Mouse (Mus musculus): ENCODE measurements around the gene Inhbe.

Inhbe gene

DNA sequence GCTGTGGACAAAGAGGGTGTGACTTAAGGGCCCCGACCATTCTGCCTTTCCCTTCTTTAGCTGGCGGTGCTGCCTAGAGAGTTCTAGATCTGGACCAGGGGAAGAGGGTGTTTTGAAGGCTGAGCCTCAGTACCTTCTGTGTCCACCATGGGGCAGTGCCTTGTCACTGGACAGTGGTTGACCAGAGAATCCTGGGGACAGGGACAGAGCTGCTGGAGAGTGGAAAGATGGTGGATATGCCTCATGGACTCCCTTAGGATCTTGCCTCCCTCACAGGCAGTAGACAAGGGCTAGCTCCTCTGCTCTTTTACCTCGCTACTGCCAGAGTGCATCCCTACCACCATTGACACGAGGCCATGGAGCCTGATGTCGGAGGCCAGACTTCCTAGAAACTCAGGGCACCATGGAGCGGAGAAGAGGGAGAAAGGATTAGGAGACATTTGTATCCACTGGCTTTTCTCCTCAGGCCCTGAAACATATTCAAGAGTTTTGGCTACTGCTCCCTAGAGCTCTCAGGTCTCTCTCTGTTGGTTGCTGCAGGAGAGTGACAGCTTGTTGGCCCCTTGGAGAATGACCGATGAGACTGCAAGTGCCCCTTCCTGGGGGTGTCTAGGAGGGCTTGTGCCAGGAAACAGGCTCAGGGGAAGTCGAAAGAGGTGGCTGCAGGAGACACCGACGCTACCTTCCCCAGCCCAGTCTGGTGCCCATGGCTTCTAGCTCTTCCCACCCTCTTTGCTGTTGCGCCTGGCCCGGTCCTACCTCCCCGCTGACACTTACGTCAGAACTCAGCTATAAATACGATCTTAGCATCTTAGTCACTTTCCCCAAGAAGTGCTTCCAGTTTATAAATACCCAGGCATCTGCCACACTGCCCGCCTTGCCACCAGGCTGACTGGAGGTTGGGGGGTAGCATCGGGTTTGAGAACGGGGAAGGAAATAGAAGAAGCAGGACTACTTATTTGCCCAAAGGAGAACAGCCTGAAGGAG is at the start of gene Inhbe:
Gene Inhbe, minus strand, starts transcription at position 503 of the 987 bp plus-strand sequence.
- DNase-seq (ENCODE audit: low spot score) = no peak

DNA sequence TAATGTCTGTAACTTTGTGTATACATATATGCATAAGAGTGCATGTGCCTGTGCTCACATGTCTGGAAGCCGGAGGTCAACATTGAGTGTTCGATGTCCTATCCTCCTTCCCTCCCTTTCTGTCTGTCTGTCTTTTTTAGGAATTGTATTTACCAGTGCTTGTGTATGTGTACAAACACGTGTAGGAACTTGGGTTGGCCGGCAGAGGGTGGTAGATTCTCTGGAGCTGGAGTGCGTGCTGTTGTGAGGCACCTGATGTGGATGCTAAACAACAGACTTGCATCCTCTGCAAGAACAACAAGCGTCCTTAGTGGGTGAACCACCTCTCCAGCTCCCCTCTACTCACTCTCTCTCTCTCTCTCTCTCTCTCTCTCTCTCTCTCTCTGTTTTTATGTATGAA is 37.6 kb upstream of the Inhbe start:
- no peak for DNase-seq (ENCODE audit: low spot score)

DNA sequence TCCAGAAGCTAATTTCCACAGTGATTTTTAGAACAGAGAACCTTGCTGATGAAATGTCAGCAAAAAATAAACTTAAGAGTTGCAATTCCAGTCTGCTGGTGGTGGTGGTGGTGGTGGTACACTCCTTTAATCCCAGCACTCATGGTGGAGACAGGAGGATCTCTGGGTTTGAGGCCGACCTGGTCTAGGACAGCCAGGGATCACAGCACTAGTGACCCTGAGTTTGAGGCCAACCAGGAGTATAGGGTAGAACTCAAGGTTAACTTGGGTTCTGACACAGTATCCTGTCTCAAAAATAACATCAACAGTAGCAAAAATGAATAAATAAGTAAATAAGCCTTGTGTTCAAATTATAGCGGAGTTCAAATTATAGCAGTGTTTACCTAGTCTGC is 27.5 kb upstream of the Inhbe start:
- DNase-seq (ENCODE audit: low spot score) = no peak

DNA sequence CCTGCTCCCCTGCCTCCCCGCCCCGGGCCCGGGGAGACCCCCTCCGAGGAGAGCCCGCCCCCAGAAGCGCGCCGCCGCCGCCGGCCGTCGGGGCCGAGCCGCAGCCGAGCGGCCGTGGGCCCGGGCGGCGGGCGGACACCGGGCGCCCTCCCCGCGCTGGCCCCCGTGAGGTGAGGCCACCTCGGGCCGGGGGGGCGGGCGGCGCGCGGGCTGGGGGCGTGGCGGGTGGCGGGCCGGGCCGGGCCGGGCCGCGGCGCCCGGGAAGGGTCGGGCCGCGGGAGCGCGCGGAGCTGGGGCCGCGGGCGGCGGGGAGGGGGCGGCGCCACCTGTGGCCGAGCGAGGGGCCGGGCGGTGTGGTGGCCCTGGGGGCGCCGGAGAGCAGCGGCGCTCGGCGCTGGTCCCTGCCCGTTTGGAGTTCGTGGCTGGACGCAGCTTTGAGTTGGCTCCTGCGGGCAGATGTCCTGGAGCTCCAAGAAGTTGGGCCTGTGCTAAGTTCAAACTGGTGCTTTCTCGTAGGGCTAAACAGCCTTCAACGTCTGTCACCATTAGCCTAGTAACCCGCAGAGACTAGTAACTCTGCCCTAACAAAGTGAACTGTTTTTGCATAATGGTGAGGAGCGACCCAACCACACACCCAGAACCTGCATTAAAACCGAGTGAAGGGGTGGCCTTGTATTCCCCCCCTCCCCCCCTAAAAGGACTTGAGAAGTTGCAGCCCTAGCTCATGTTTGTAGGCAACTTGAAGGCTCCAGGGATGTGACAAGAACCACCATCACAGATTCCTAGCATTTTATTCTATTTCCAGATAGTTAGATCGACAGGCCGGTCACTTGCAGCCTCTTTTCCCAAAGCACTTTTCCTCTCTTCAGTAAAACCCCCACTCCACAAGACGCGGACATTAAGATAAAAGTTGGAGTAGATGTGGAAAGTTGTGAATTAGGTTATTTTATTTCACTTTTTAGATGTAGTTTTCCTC is 26.8 kb upstream of the Inhbe start:
- DNase-seq (ENCODE audit: low spot score) = peak; percentile 18

DNA sequence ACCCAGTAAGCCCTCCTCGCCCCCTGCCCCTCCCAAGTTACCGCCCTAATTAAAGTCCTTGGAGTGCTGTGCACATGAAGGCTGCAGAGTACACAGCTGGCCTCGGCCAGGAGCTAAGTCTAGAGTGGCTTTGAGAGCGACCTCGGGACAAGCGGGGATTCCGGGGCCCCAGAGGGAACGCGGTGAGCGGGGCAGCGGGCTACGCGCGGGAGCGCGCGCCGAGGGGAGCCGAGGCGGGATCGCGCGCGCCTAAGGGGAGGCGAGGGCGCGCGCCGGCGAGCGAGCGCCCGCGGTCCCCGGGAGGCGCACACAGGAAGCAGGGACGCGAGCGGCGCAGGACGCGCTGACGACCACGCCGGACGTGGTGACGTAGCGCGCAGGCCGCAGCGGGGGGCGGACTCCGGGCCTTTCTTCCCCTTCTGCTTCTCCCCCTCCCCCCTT is 26.1 kb upstream of the Inhbe start, which contains the start of gene R3hdm2:
Gene R3hdm2, plus strand, starts transcription at position 77 of the 441 bp plus-strand sequence.
- DNase-seq (ENCODE audit: low spot score) = peak; percentile 66

DNA sequence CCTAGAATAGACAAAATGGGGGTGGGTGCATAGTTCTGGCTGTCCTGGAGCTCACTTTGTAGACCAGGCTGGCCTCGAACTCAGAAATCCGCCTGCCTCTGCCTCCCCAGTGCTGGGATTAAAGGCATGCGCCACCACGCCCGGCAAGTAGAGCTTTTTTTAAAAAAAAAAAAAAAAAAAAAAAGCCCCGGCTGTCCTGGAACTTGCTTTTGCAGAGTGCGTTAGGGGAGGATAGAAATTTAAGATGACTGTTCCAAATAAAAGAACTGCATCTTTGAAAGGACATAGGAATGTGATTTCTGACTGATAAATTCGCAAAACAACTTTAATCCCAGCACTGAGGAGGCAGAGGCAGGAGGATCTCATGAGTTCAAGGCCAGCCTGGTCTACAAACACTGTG is 25.4 kb upstream of the Inhbe start:
- no peak for DNase-seq (ENCODE audit: low spot score)

DNA sequence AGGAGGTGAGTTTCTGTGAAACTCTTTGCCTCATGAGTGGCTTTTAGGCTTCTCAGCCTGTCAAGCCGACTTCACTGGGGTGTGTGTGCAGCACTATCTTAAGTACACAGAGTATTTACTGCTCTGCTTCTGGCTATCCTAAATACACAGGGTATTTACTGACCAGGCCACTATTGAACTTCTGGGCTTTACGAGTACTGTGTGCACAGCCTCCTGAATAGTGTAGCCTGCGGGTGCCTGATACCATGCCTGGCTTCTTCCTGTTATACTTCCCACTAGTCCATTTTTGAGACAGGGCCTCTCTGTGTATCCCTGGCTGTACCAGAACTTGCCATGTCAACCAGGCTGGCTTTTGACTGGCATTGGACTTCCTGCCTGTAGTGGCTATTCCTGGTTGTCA is 23.5 kb upstream of the Inhbe start:
- DNase-seq (ENCODE audit: low spot score) = no peak

DNA sequence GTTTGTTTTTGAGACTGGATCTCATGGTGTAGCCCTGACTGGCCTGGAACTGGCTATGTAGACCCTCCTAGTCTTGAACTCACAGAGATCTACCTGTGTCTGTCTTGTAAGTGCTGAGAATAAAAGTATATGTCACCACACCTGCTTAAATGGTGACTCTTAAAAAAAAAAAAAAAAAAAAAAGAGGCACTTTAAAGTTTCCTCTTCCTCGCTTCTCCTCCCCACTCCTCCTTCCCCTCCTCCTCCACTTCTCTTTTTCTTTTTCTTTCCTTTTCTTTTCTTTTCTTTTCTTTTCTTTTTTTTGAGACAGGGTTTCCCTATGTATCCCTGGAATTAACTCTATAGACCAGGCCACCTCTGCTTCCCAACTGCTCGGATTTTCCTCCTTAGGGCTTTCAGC is 16.8 kb upstream of the Inhbe start:
- no peak for DNase-seq (ENCODE audit: low spot score)

DNA sequence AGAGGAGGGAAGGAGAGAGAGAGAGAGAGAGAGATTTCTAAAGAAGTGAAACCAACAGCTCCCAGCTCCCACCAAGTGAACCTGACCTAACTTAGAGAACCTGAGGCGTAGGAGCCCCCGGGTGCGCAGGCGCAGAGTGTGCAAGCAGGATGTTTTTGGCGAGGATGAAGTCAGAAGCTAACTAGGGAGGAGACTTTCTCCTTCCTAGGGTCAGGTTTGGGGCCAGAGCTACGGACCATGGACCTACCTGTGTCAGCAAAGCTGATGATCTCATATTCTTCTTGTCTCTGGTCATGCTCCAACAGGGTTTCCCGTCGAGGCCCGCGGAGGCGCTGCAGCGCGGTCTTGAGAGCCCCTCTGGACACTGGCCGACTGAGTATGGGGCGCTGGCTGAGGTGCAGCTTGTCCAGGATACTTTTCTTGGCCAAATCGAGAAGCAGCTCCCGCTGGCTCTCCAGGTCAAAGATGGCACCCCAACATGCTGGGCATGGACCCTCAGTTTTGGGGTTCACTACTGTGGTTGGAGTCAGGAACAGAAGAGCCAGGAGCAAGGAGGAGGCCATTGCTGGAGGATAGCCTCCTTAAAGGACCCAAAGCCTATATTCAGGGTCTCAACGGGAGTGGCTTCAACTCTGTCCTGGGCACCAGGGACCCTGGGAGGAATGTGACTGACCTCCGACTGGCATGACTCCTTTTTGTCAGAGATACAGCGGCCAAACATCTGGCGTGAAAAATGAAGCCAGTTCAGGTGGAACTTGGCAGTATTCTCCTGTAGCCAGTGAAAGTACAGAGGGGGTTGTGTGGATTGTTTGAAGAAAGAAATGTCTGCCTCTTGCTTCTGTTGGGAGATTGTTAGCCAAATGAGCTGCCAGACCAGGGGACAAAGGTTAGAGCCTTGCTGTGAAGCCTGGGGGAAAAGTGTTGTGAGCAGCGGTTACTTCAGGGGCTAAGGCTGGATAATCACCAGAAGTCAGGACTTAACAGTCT is 15.9 kb upstream of the Inhbe start, which contains the start of gene Inhbc:
Gene Inhbc, minus strand, starts transcription at position 598 of the 987 bp plus-strand sequence.
- DNase-seq (ENCODE audit: low spot score) = no peak

DNA sequence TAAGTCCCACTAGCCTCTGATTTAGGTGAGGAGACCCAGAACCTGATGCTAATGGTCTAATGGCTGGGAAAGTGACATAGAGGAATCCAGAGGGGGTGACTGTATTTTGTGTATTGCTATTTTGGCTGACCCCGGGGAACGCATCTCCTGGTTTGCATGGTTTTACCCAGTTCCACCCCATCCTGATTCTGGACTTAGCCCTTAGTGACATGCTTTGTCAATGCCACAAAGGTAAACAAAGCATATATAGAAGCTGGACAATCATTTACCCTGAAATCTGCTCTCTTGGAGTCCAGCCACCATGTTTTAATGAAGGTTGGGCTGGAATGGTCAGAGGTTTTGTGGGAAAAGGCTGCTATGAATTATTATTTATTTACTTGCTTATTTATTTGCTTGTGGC is 14.1 kb upstream of the Inhbe start:
- no peak for DNase-seq (ENCODE audit: low spot score)

DNA sequence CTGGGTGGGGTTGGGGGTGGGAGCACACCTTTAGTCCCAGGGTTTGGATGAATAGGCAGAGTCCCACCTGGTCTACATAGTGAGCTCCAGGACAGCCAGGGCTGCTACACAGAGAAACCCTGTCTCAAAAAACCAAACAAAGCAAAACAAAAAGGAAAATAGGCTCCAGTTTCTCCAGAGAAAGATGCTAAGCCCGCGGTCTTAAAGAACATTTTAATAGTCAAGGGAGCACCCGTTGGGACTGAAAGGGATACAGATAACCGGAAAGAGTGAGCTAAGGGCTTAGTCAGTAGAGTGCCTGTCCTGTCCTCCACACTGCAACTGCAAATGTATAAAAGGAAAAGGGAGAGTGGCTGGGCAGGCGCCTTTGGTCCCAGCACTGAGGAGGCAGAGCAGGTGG is 12.9 kb upstream of the Inhbe start:
- no peak for DNase-seq (ENCODE audit: low spot score)

DNA sequence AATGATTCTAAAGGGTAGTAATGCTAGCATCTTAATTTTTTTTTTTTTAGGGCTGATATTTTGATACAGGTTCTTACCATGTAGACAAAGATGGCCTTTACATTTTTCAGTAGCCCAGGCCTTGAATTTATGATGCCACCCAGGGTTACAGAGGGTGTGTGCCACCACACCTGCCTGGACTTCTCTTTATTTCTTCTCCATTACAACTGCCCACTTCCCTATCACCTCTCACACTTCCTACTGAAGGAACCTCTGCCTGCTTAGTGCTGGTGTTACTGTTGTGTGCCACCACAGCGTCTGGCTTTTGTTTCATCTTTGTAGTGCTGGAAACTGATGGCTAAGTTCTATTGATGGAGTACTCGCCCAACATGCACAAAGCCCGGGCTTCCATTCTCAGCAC is 6.5 kb upstream of the Inhbe start:
- no peak for DNase-seq (ENCODE audit: low spot score)

DNA sequence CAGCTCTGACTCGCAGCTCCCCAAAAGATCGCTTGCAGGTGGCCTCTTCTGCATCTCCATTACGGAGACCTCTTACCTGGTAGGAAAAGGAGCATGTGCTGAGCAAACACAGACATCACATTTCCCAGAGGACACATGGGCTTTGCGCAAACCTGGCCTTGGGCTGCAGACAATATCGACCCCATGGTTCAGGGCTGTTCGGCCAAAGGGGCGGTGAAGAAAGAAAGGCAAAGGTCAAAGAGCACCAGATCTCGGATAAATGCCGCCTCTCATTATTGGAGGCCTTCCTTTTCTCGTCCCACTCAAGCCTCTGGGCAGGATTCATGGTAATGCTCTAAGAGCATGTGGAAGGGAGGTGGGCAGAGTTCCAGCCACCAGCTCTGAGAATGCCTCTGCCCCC is 1.1 kb upstream of the Inhbe start:
- no peak for DNase-seq (ENCODE audit: low spot score)

DNA sequence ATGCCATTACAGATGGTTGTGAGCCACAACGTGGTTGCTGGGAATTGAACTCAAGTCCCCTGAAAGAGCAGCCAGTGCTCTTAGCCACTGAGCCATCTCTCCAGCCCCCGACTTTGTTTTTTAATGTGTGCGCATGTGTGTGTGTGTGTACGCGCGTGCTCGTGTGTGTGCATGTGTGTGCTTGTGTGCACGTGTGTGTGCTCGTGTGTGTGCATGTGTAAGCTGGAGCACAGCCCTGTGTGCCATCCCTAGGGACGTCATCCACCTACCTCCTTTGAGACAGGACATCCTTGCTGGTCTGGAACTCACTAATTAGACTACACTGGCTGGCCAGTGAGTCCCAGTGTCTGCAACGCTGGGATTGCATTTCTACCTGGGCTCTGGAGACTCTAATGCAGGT is 1.4 kb downstream of the Inhbe start:
- DNase-seq (ENCODE audit: low spot score) = no peak

DNA sequence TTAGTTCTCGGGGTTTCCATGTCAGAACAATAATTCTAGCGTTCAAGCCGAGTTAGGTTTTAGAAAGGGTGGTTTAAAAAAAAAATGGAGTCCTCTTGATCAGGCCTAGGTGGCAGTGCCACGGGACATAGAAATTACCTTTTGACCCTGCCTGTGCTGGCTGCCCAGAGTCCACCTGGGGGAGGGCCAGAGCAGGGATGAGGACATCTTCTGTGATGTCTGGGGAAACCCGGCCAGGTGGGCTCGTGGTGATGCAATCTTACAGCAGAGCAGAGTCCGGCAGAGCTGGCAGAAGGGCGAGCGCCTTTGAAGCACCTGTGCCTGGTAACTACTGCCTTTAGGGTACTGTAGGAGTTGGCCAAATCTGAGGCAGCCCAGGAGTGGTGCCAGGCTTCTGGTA is 2.0 kb downstream of the Inhbe start:
- no peak for DNase-seq (ENCODE audit: low spot score)

DNA sequence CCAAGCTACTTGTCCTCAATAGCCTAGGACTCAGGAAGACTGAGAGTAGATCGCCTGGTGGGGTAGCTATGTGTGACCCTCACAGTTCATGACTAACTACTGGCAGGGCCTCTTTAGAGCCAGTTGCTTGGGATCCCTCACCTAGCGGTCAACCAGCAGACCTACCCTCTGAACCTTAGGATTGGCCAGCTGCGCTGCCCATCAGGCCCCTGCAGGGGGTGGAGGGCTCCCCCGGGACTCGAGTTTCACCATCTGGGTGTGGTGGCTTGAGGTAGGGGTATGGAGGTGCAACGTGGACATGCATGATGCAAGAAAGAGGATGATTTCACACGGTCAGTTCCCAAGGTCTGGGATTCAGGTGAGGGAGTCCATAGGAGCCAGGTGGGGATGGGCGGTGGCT is 2.5 kb downstream of the Inhbe start:
- DNase-seq (ENCODE audit: low spot score) = no peak

DNA sequence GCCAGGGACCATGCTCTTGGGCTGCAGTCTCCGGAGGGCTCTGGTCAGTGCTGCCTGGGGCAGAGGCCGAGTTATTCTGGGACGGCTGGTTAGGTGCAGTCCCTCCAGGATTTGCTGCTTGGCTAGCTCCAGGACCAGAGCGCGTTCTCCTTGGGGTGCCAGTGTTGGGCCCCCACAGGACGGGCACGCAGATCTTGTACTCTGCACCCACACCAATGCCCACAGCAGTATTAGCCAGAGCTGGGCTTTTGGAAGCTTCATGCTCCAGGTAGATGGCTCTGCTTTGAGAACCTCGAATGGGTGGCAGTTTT is 3.0 kb downstream of the Inhbe start:
- no peak for DNase-seq (ENCODE audit: low spot score)

DNA sequence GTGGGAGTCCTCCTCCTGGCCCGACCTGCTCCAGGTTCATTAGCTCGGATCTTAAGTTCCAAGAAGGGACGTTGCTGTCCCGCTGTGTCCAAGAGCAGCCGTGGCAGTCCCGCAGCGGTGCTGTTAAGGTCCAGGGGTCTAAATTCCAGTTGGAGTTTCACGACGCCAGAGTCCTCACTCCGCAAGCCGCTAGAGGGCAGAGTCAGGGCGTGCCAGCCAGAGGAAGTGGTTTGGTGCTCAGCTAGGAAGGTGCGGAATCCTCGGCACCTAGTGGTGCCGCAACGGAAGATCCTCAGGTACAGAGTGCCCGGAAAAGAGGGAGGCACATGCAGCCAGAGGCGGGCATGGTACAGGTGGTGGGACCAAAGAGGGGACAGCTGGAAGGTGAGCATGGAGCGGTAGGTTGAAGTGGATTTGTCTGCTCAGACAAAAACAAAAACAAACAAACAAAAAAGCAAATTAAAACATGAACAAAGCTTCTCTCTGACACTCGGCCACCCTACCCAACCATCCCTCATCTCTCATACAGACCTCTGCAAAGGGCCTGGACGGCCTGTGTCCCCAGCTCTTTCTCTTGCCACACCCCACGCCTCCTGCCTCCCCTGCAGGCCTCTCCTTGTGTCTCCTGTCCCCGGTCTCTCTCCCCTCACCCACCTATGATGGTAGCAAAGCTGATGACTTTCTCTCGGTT is 3.5 kb downstream of the Inhbe start:
- no peak for DNase-seq (ENCODE audit: low spot score)

DNA sequence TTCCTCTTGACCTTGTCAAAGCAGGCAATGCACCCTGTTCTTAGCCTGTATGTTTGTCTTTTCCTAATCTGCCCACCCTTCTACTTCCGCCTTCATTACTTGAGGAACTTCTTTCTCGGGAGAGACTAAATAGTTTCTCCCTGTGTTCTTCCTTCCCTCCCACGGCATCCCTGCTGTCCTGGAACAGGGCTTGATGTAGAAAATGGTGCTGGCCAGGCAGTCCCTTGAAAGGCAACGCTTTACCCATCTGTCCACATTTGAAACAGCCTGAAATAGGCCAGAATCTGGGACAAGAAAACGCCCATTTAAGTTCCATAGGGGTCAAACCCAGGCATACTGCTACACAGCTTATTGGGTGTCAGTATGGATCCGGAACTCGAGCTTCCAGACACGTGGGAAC is 4.4 kb downstream of the Inhbe start:
- DNase-seq (ENCODE audit: low spot score) = no peak

DNA sequence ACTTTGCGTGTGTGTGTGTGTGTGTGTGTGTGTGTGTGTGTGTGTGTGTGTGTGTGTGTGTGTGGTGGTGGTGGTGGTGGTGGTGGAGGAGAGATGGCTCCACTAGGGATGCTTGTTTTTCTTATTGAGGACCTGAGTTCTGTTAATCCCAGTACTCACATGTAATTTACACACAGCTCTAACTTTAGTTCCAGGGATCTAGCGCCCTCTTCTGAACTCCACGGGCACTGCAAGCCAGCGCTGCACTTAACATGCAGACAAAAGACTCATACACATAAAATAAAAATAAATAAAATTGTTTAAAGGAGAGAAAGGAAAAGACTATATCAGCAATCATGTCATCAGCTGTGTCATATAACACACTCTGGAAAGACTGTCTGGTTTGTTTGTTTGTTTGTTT is 5.3 kb downstream of the Inhbe start:
- DNase-seq (ENCODE audit: low spot score) = no peak

DNA sequence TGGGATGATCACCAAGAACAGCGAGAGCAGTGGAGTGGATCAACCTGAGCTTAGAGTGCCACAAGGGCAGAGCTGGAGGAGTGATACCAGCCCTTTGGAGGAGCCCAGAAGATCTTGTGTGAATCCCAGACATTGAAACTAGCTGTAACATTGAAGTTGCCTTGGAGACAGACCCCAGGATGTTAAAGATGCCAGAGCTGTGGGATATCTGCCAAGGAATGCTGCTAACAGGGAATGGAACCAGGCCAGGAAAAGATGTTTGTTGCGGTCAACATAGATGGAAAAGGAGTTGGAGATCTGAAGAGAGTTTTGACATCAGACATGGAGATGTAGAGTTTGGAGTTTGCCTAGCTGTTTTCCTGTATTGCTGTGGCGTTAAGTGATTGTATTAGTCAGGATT is 8.0 kb downstream of the Inhbe start:
- DNase-seq (ENCODE audit: low spot score) = no peak
